In the genomic region with DNA sequence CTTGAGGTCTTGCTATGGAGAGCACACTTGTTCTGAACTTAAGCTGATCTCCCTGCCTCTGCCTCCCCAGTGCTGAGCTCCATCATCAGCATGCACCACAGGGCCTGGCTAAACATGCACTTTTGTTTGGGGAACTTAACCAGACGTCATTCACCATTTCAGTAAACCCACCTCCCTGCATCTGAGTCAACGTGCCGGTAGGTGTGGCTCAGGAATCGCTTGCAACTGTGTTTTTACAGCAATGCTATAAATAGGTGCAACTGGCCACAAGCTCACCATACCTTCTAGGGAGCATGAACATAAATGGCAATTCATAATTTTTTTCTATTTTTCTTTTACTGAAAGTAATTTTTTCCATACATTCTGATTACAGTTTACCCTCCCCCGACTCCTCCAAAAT, we compare ENCODE assay signal across 18 mouse cellular contexts. TPM values are rescaled to one million over a fixed set of nuclear protein-coding genes. Genes with fewer than 3 reads are reported as not detected.
DNase-seq lines count a peak whose midpoint lies in the region; TF ChIP-seq lines count a peak whose summit lies in the region.
"Had no signal": no experiment of that assay in that cellular context is flagged by ENCODE, and none has a peak within 500 bp of the region (broad histone marks: within the 10 kb centered on the region; RNA-seq: fewer than 3 reads in every experiment).

No protein-coding gene starts in this region.

- TF ChIP-seq CTCF in CH12.LX (conservative IDR thresholded peaks at IDR 0.05 in 1 of 2, IDR thresholded peaks at IDR 0.05 in 1 of 2; ENCODE audit: low read depth in 2 of 2, low read length in 2 of 2) = no peak

- no peaks in the 10 kb centered on the region for H3K79me2 ChIP-seq in CH12.LX (replicated peaks; ENCODE audit: control insufficient read depth, extremely low read depth, insufficient read depth, poor library complexity, severe bottlenecking)

- TF ChIP-seq EP300 in CH12.LX (IDR thresholded peaks at IDR 0.05; ENCODE audit: low read length) = no peak; the same call in 1 of the 2 replicates

- peaks cover 6 to 11% of the 10 kb centered on the region in 2 experiments for H3K4me1 ChIP-seq in CH12.LX (ENCODE audit: control insufficient read depth in 1 of 2, insufficient read depth in 2 of 2)

- no peak overlapping the region for H3K9ac ChIP-seq in CH12.LX (ENCODE audit: insufficient read depth, low read depth)

- dilution Hi-C loops in CH12.LX (cut with MboI; ENCODE audit: extremely low pct_ligation_motif_present, extremely low pct_unique_long_range_greater_than_20kb, low sequenced_read_pairs) = no loop called here

- peak overlapping the region; percentile 2; the same call in 1 of the 2 replicates for H3K4me2 ChIP-seq in CH12.LX (ENCODE audit: insufficient read depth, low read depth, poor library complexity, severe bottlenecking)

- no peak overlapping the region for H3K27ac ChIP-seq in CH12.LX (ENCODE audit: insufficient read depth, low read depth)

- intact Hi-C loops in heart, postnatal 14 days (cut with DNase I) = no loop called here

- no peaks in the 10 kb centered on the region for H3K27me3 ChIP-seq in CH12.LX (replicated peaks)

- in situ Hi-C loops in CH12.LX (cut with MboI; ENCODE audit: low pct_ligation_motif_present, low pct_unique_long_range_greater_than_20kb, low sequenced_read_pairs) = no loop called here

- H3K9me3 ChIP-seq in CH12.LX (replicated peaks; ENCODE audit: low read length) = no peaks in the 10 kb centered on the region
- H3K9me3 ChIP-seq: G1E had no signal

- DNase-seq in heart, adult 11 months = peak; percentile 44
- DNase-seq in heart, postnatal 14 days = no peak
- DNase-seq in CH12.LX (ENCODE audit: extremely low read depth) = peak; percentile 51
- no peak for DNase-seq in layer of hippocampus, postnatal 10 days (ENCODE audit: low spot score in 2 of 2)
- DNase-seq: adrenal gland, adult 2 months; adrenal gland, adult 8-10 months; adrenal gland, postnatal 10 days; adrenal gland, postnatal 14 days; adrenal gland, postnatal 25 days; adrenal gland, postnatal 36 days; B cell, adult 2 months; cerebellum, adult 11 months; cerebellum, adult 11-12 months; cerebellum, adult 18-20 months; cerebellum, adult 2 months had no signal

- no peak for TF ChIP-seq RAD21 in CH12.LX (IDR thresholded peaks at IDR 0.05; ENCODE audit: low read depth, low read length)

- no peak for TF ChIP-seq POLR2A in CH12.LX (IDR thresholded peaks at IDR 0.05; ENCODE audit: low read depth, low read length)

- H3K36me3 ChIP-seq in CH12.LX (replicated peaks in 1 of 2; ENCODE audit: control insufficient read depth in 1 of 2, insufficient read depth in 1 of 2, low read length in 1 of 2) = no peaks in the 10 kb centered on the region
- H3K36me3 ChIP-seq: G1E had no signal

- H3K4me3 ChIP-seq in CH12.LX (replicated peaks in 1 of 3; ENCODE audit: low read depth in 2 of 3, low read length in 2 of 3, poor library complexity in 1 of 3) = no peak overlapping the region

TF ChIP-seq in CH12.LX, 34 proteins besides CTCF, POLR2A, EP300 and RAD21:
- TF ChIP-seq ELF1 (IDR thresholded peaks at IDR 0.05; ENCODE audit: low read depth, low read length) = no peak
- no peak for TF ChIP-seq PAX5 (IDR thresholded peaks at IDR 0.05; ENCODE audit: low read length)
- TF ChIP-seq BHLHE40 (IDR thresholded peaks at IDR 0.05; ENCODE audit: low read depth, low read length) = peak; percentile 51; the same call in 1 of the 2 replicates
- no peak for TF ChIP-seq SMC3 (IDR thresholded peaks at IDR 0.05; ENCODE audit: low read depth, low read length)
- TF ChIP-seq ZNF384 (IDR thresholded peaks at IDR 0.05; ENCODE audit: low read depth, low read length) = no peak
- no peak for TF ChIP-seq JUN (IDR thresholded peaks at IDR 0.05; ENCODE audit: insufficient read depth, low read depth, low read length)
- TF ChIP-seq MEF2A (IDR thresholded peaks at IDR 0.05; ENCODE audit: borderline replicate concordance, low read depth, low read length) = peak; percentile 88
- TF ChIP-seq HCFC1 (IDR thresholded peaks at IDR 0.05; ENCODE audit: low read depth, low read length) = no peak
- TF ChIP-seq MXI1 (IDR thresholded peaks at IDR 0.05; ENCODE audit: low read depth, low read length) = no peak
- 0 out of 2 replicates have a peak, but pooled peaks have one; percentile 14 for TF ChIP-seq NRF1 (IDR thresholded peaks at IDR 0.05; ENCODE audit: low read depth, low read length)
- peak; percentile 10; the same call in 1 of the 2 replicates for TF ChIP-seq CHD2 (IDR thresholded peaks at IDR 0.05; ENCODE audit: low read length)
- TF ChIP-seq ZC3H11A (IDR thresholded peaks at IDR 0.05; ENCODE audit: low read depth, low read length) = no peak
- 0 out of 2 replicates have a peak, but pooled peaks have one; percentile 37 for TF ChIP-seq MYC (IDR thresholded peaks at IDR 0.05; ENCODE audit: low read depth, low read length)
- TF ChIP-seq USF2 (conservative IDR thresholded peaks at IDR 0.05; ENCODE audit: low read depth, low read length) = no peak
- peak; percentile 35; the same call in 1 of the 2 replicates for TF ChIP-seq IRF4 (IDR thresholded peaks at IDR 0.05; ENCODE audit: low read depth, low read length)
- TF ChIP-seq CHD1 (IDR thresholded peaks at IDR 0.05; ENCODE audit: low read depth, low read length) = no peak
- no peak for TF ChIP-seq TCF12 (IDR thresholded peaks at IDR 0.05; ENCODE audit: low read depth, low read length)
- no peak for TF ChIP-seq ZKSCAN1 (IDR thresholded peaks at IDR 0.05; ENCODE audit: borderline replicate concordance, low read depth, low read length)
- TF ChIP-seq MAZ (IDR thresholded peaks at IDR 0.05; ENCODE audit: low read depth, low read length) = no peak
- no peak for TF ChIP-seq TBP (conservative IDR thresholded peaks at IDR 0.05; ENCODE audit: low read depth, low read length)
- peak; percentile 45 for TF ChIP-seq ETS1 (conservative IDR thresholded peaks at IDR 0.05; ENCODE audit: low read depth, low read length)

RNA-seq across cellular contexts. Expression of a gene that starts 14.8 kb away (rescaled TPM):
- 1 to 10 TPM; 3.1 to 4.2 TPM for total RNA-seq in heart, postnatal 14 days (2021)
- 1.3 and 1.7 TPM in 2 replicates for total RNA-seq in CH12.LX (2012; rRNA removed)
- 1.5 and 1.6 TPM in 2 replicates for total RNA-seq in CH12.LX (2014; rRNA removed)
- polyA plus RNA-seq in CH12.LX (2012; ENCODE audit: insufficient read length, low read depth) = 0.70 and 1.1 TPM in 2 replicates
- total RNA-seq in layer of hippocampus, postnatal 10 days (2021) = 100 to 1,000 TPM; 177 to 187 TPM
- polyA plus RNA-seq: activated CD4-positive, CD25-positive, alpha-beta regulatory T cell, adult 4 months; C2C12; G1E had no signal

Comparison
In these comparisons a context has a peak if more than half of its experiments do, and no peak if none do; other contexts are left out.
1. DNase-seq: peak in heart, adult 11 months (single experiment) and CH12.LX (single experiment); none in heart, postnatal 14 days (0 of 2) and layer of hippocampus, postnatal 10 days (0 of 2).
2. RNA of a gene that starts 14.8 kb away (total RNA-seq): 177 to 187 TPM in layer of hippocampus, postnatal 10 days; 3.1 to 4.2 TPM in heart, postnatal 14 days and 1.3 to 1.7 TPM in CH12.LX; every median in the first group is over 10 times any median in the second.